Mouse (Mus musculus): ENCODE results near the gene Apoe.
A peak's percentile ranks its signal among the peaks of the same experiment; 100 is the strongest.

DNA sequence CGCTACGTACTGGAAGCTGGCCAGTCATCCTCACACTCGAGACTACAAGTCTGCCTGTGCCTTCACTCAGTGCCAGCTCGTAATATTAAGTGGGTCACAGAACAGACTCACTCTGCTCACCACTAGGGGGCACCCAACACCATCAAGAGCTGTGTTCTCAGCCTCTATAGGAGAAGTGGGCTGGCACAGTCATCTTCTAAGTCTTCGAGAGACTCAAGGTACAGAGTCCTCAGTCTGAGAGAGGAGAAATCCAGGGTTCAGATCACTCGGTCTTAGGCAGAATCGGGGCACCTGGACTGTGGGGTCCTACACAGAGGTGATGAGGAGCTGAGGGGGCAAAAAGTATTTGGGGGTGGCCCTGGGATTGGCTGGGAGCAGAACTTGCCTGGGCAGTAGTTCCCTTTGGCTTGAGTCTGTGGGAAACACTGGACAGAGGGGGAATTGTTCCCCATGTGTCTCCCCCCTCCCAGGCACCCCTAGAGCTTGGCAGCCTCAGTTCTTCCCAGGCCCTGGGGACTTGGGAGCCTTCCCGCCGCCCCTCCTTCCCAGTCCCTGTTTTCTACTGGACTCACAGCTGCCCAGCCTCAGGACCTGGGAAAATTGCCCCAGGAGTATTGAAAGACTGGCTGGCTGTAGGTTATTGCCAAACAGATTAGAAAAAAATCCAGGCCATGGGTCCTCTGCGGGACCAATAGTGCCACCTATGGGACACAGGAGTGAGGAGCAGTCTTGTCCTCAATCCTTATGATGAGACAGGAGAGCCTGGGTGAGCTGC is 29.9 kb downstream of the Apoe start:
- peak; percentile 94 for TF ChIP-seq CTCF (IDR thresholded peaks at IDR 0.05; ENCODE audit: control insufficient read depth, insufficient read depth, low read length)
- TF ChIP-seq POLR2A (IDR thresholded peaks at IDR 0.05; ENCODE audit: borderline replicate concordance, control insufficient read depth, low read depth, low read length) = no peak
